In genomic region chrX:68839548-68840444, GRCm38 (mm10) we compare ENCODE assay signal across 8 mouse cellular contexts. TPM values are rescaled to one million over a fixed set of nuclear protein-coding genes. Genes with fewer than 3 reads are reported as not detected.
DNase-seq lines count a peak whose midpoint lies in the region; ATAC-seq and TF ChIP-seq lines count a peak whose summit lies in the region.
"Had no signal": no experiment of that assay in that cellular context is flagged by ENCODE, and none has a peak within 500 bp of the region (broad histone marks: within the 10 kb centered on the region; RNA-seq: fewer than 3 reads in every experiment).

No protein-coding gene starts in this region.

- no peaks in the 10 kb centered on the region for H3K79me2 ChIP-seq in liver, adult 2 months (ENCODE audit: control insufficient read depth, insufficient read depth, low read length)

- H3K27ac ChIP-seq in liver, adult 2 months (replicated peaks; ENCODE audit: insufficient read depth, low read depth, low read length), result no peak overlapping the region
- no peak overlapping the region for H3K27ac ChIP-seq in liver, embryonic 11.5 days (ENCODE audit: low read depth, low read length)
- no peak overlapping the region for H3K27ac ChIP-seq in forebrain, embryonic 16.5 days (ENCODE audit: low read length)
- no peak overlapping the region for H3K27ac ChIP-seq in neural tube, embryonic 15.5 days (replicated peaks)

- ATAC-seq in liver, embryonic 11.5 days (replicated peaks; ENCODE audit: low FRiP score), result no peak
- ATAC-seq in forebrain, embryonic 16.5 days, result peak; percentile 72
- ATAC-seq in neural tube, embryonic 15.5 days (ENCODE audit: low FRiP score), result peak; percentile 45; the same call in 1 of the 2 replicates

- DNase-seq in liver, adult 2 months (ENCODE audit: extremely low read depth, low read depth, low spot score), result peak; percentile 4
- no peak for DNase-seq in liver, embryonic 11.5 days (ENCODE audit: low spot score)
- DNase-seq in brain, adult 2 months (ENCODE audit: low read depth, low spot score), result peak; percentile 47
- DNase-seq in gastrocnemius, postnatal 10 days, result no peak
- no peak for DNase-seq in gastrocnemius, postnatal 14 days

- H3K4me3 ChIP-seq in liver, adult 2 months (ENCODE audit: insufficient read depth, low read depth, low read length), result no peak overlapping the region
- no peak overlapping the region for H3K4me3 ChIP-seq in liver, embryonic 11.5 days (ENCODE audit: low read depth, low read length)
- H3K4me3 ChIP-seq in forebrain, embryonic 16.5 days (replicated peaks; ENCODE audit: low read length), result no peak overlapping the region
- no peak overlapping the region for H3K4me3 ChIP-seq in neural tube, embryonic 15.5 days (replicated peaks)

- no peaks in the 10 kb centered on the region for H3K36me3 ChIP-seq in liver, adult 2 months (ENCODE audit: control insufficient read depth, insufficient read depth, low read length)
- H3K36me3 ChIP-seq in liver, embryonic 11.5 days (ENCODE audit: control insufficient read depth, insufficient read depth, low read length), result no peaks in the 10 kb centered on the region
- no peaks in the 10 kb centered on the region for H3K36me3 ChIP-seq in forebrain, embryonic 16.5 days (ENCODE audit: control insufficient read depth, insufficient read depth)
- H3K36me3 ChIP-seq in neural tube, embryonic 15.5 days, result no peaks in the 10 kb centered on the region

- no peaks in the 10 kb centered on the region for H3K9me3 ChIP-seq in liver, embryonic 11.5 days (ENCODE audit: control insufficient read depth, low read length)
- H3K9me3 ChIP-seq in forebrain, embryonic 16.5 days (ENCODE audit: control insufficient read depth, low read length), result no peaks in the 10 kb centered on the region
- H3K9me3 ChIP-seq in neural tube, embryonic 15.5 days (replicated peaks), result no peaks in the 10 kb centered on the region

- no peaks in the 10 kb centered on the region for H3K4me1 ChIP-seq in liver, adult 2 months (ENCODE audit: control insufficient read depth, insufficient read depth, low read length)
- no peaks in the 10 kb centered on the region for H3K4me1 ChIP-seq in liver, embryonic 11.5 days (replicated peaks; ENCODE audit: control insufficient read depth, insufficient read depth, low read length)
- H3K4me1 ChIP-seq in forebrain, embryonic 16.5 days (replicated peaks; ENCODE audit: control insufficient read depth, insufficient read depth, low read length), result no peaks in the 10 kb centered on the region
- no peaks in the 10 kb centered on the region for H3K4me1 ChIP-seq in neural tube, embryonic 15.5 days

- H3K27me3 ChIP-seq in liver, adult 2 months (ENCODE audit: control insufficient read depth, insufficient read depth, low read length), result no peaks in the 10 kb centered on the region
- H3K27me3 ChIP-seq in liver, embryonic 11.5 days (replicated peaks; ENCODE audit: control insufficient read depth, insufficient read depth, low read length), result no peaks in the 10 kb centered on the region
- H3K27me3 ChIP-seq in forebrain, embryonic 16.5 days (replicated peaks; ENCODE audit: control insufficient read depth, insufficient read depth, low read length), result no peaks in the 10 kb centered on the region
- H3K27me3 ChIP-seq in neural tube, embryonic 15.5 days (replicated peaks), result no peaks in the 10 kb centered on the region

- intact Hi-C loops in gastrocnemius, postnatal 14 days (cut with DNase I; ENCODE audit: low total_unique reads), result no loop called here

- TF ChIP-seq POLR2A in liver, adult 2 months (IDR thresholded peaks at IDR 0.05; ENCODE audit: extremely low read depth, insufficient read depth, low read length), result no peak

- no peak overlapping the region for H3K9ac ChIP-seq in liver, adult 2 months (ENCODE audit: low read depth, low read length)
- no peak overlapping the region for H3K9ac ChIP-seq in liver, embryonic 11.5 days (ENCODE audit: low read depth, low read length)
- no peak overlapping the region for H3K9ac ChIP-seq in forebrain, embryonic 16.5 days (replicated peaks; ENCODE audit: low read depth, low read length)
- no peak overlapping the region for H3K9ac ChIP-seq in neural tube, embryonic 15.5 days (replicated peaks)

- no peak for TF ChIP-seq CTCF in liver, adult 2 months (IDR thresholded peaks at IDR 0.05; ENCODE audit: low read depth, low read length)

- no peak overlapping the region for H3K4me2 ChIP-seq in liver, embryonic 11.5 days
- H3K4me2 ChIP-seq in forebrain, embryonic 16.5 days (ENCODE audit: low read length), result no peak overlapping the region
- no peak overlapping the region for H3K4me2 ChIP-seq in neural tube, embryonic 15.5 days

- 8% methylated on average over 5 of the region's 5 CpGs for WGBS in liver, adult 2 months
- 30% methylated on average over 5 of the region's 5 CpGs for WGBS in liver, embryonic 11.5 days
- 17% methylated on average over 5 of the region's 5 CpGs for WGBS in forebrain, embryonic 16.5 days
- WGBS in neural tube, embryonic 15.5 days, result 24% methylated on average over 5 of the region's 5 CpGs

RNA-seq across cellular contexts. Expression of gene Gm14698, which starts 18.9 kb away (rescaled TPM):
- 0.07 and 0.09 TPM in 2 replicates for total RNA-seq in liver, adult 2 months (2014; rRNA removed)
- 0.04 and 0.10 TPM in 2 replicates for polyA plus RNA-seq in liver, adult 2 months (2012; rRNA removed)
- 2.4 and 3.4 TPM in 2 replicates for polyA plus RNA-seq in liver, embryonic 11.5 days (2014; fragmentation: Nextera tagmentation; extraction: Ambion mirVana)
- 2.9 and 5.1 TPM in 2 replicates for polyA plus RNA-seq in forebrain, embryonic 16.5 days (2015; fragmentation: Nextera tagmentation; extraction: Ambion mirVana)
- 2.4 and 2.9 TPM in 2 replicates for polyA plus RNA-seq in neural tube, embryonic 15.5 days (2015; fragmentation: Nextera tagmentation; extraction: Ambion mirVana)
- total RNA-seq in gastrocnemius, postnatal 10 days (2021), result 1 to 10 TPM; 3.8 to 3.9 TPM
- 1 to 10 TPM; 1.9 to 3.9 TPM for total RNA-seq in gastrocnemius, postnatal 14 days (2021)

RNA-seq across cellular contexts. Expression of gene Gm6812, which starts 53.1 kb away (rescaled TPM):
- total RNA-seq in liver, adult 2 months (2014; rRNA removed), result not detected in 2 replicates
- polyA plus RNA-seq in liver, adult 2 months (2012; rRNA removed), result not detected in 2 replicates
- polyA plus RNA-seq in liver, embryonic 11.5 days (2014; fragmentation: Nextera tagmentation; extraction: Ambion mirVana), result not detected in 2 replicates
- not detected in 2 replicates for polyA plus RNA-seq in forebrain, embryonic 16.5 days (2015; fragmentation: Nextera tagmentation; extraction: Ambion mirVana)
- polyA plus RNA-seq in neural tube, embryonic 15.5 days (2015; fragmentation: Nextera tagmentation; extraction: Ambion mirVana), result not detected in 2 replicates
- total RNA-seq in gastrocnemius, postnatal 10 days (2021), result not detected
- total RNA-seq in gastrocnemius, postnatal 14 days (2021), result not detected
- total RNA-seq: hematopoietic stem cell, adult 5-6 weeks had no signal

Comparison
In these comparisons a context has a peak if more than half of its experiments do, and no peak if none do; other contexts are left out.
1. DNase-seq: peak in liver, adult 2 months (single experiment) and brain, adult 2 months (single experiment); none in liver, embryonic 11.5 days (single experiment), gastrocnemius, postnatal 10 days (single experiment) and gastrocnemius, postnatal 14 days (single experiment).